24 mouse cellular contexts compared by ENCODE assay signal in genomic region chr15:103370462-103370861, GRCm38 (mm10). TPM values are rescaled to one million over a fixed set of nuclear protein-coding genes. Genes with fewer than 3 reads are reported as not detected.
DNase-seq lines count a peak whose midpoint lies in the region; ATAC-seq and TF ChIP-seq lines count a peak whose summit lies in the region.
"Had no signal": no experiment of that assay in that cellular context is flagged by ENCODE, and none has a peak within 500 bp of the region (broad histone marks: within the 10 kb centered on the region; RNA-seq: fewer than 3 reads in every experiment).

No protein-coding gene starts in this region.

- peak; percentile 70 for ATAC-seq in monocyte, adult 5-6 weeks (replicated peaks; ENCODE audit: insufficient number of reproducible peaks, low FRiP score, low TSS enrichment, poor library complexity, severe bottlenecking)
- ATAC-seq: CD4-positive, CD25-positive, alpha-beta regulatory T cell, adult 4 months; intestine, embryonic 16.5 days had no signal

- peaks cover 7 to 29% of the 10 kb centered on the region in 2 experiments for H3K4me1 ChIP-seq in CH12.LX (ENCODE audit: control insufficient read depth in 1 of 2, insufficient read depth in 2 of 2)
- H3K4me1 ChIP-seq in embryonic fibroblast, embryonic 13.5 days (ENCODE audit: control insufficient read depth, insufficient read depth, low read length): peaks cover 36% of the 10 kb centered on the region
- H3K4me1 ChIP-seq in cerebellum, adult 2 months (ENCODE audit: control insufficient read depth, insufficient read depth, low read length): no peaks in the 10 kb centered on the region

- intact Hi-C loops in heart, postnatal 10 days (cut with DNase I): no loop called here
- intact Hi-C loops in left cerebral cortex, postnatal 4 days (cut with DNase I): no loop called here

- dilution Hi-C loops in CH12.LX (cut with MboI; ENCODE audit: extremely low pct_ligation_motif_present, extremely low pct_unique_long_range_greater_than_20kb, low sequenced_read_pairs): no loop called here

- no peak for TF ChIP-seq CTCF in CH12.LX (conservative IDR thresholded peaks at IDR 0.05 in 1 of 2, IDR thresholded peaks at IDR 0.05 in 1 of 2; ENCODE audit: low read depth in 2 of 2, low read length in 2 of 2)
- no peak for TF ChIP-seq CTCF in embryonic fibroblast, embryonic 13.5 days (IDR thresholded peaks at IDR 0.05; ENCODE audit: borderline replicate concordance, insufficient read depth, low read length)
- no peak for TF ChIP-seq CTCF in cerebellum, adult 2 months (IDR thresholded peaks at IDR 0.05; ENCODE audit: borderline replicate concordance, insufficient read depth, low read depth, low read length)

- H3K36me3 ChIP-seq in CH12.LX (replicated peaks in 1 of 2; ENCODE audit: control insufficient read depth in 1 of 2, insufficient read depth in 1 of 2, low read length in 1 of 2): no peaks in the 10 kb centered on the region
- H3K36me3 ChIP-seq: embryonic facial prominence, embryonic 12.5 days; heart, embryonic 15.5 days; hindbrain, embryonic 15.5 days; kidney, embryonic 15.5 days; liver, embryonic 13.5 days; midbrain, embryonic 12.5 days; stomach, embryonic 15.5 days had no signal

- H3K4me3 ChIP-seq in CH12.LX (replicated peaks in 1 of 3; ENCODE audit: low read depth in 2 of 3, low read length in 2 of 3, poor library complexity in 1 of 3): no peak overlapping the region
- no peak overlapping the region for H3K4me3 ChIP-seq in embryonic fibroblast, embryonic 13.5 days (ENCODE audit: insufficient read depth, low read length)
- H3K4me3 ChIP-seq in cerebellum, adult 2 months (replicated peaks; ENCODE audit: insufficient read depth, low read depth, low read length): no peak overlapping the region
- H3K4me3 ChIP-seq: embryonic facial prominence, embryonic 12.5 days; heart, embryonic 15.5 days; hindbrain, embryonic 15.5 days; kidney, embryonic 15.5 days; liver, embryonic 13.5 days; midbrain, embryonic 12.5 days; stomach, embryonic 15.5 days had no signal

- no peak overlapping the region for H3K27ac ChIP-seq in CH12.LX (ENCODE audit: insufficient read depth, low read depth)
- H3K27ac ChIP-seq in embryonic fibroblast, embryonic 13.5 days (ENCODE audit: insufficient read depth, low read length): peak overlapping the region; percentile 71
- H3K27ac ChIP-seq in cerebellum, adult 2 months (ENCODE audit: insufficient read depth, low read length): no peak overlapping the region
- H3K27ac ChIP-seq: hindbrain, embryonic 15.5 days; kidney, embryonic 15.5 days; liver, embryonic 13.5 days; midbrain, embryonic 12.5 days had no signal

- no peak for TF ChIP-seq POLR2A in CH12.LX (IDR thresholded peaks at IDR 0.05; ENCODE audit: low read depth, low read length)
- TF ChIP-seq POLR2A in embryonic fibroblast, embryonic 13.5 days (IDR thresholded peaks at IDR 0.05; ENCODE audit: low read depth, low read length): 0 out of 2 replicates have a peak, but pooled peaks have one; percentile 8
- TF ChIP-seq POLR2A in cerebellum, adult 2 months (IDR thresholded peaks at IDR 0.05; ENCODE audit: borderline replicate concordance, insufficient read depth, low read length): no peak

- WGBS in cerebellum, adult 2 months: 83% methylated on average over 4 of the region's 4 CpGs

- H3K79me2 ChIP-seq in CH12.LX (replicated peaks; ENCODE audit: control insufficient read depth, extremely low read depth, insufficient read depth, poor library complexity, severe bottlenecking): no peaks in the 10 kb centered on the region

- no peaks in the 10 kb centered on the region for H3K27me3 ChIP-seq in CH12.LX (replicated peaks)
- peaks cover 5% of the 10 kb centered on the region for H3K27me3 ChIP-seq in cerebellum, adult 2 months (ENCODE audit: control insufficient read depth, insufficient read depth, low read length)
- H3K27me3 ChIP-seq: heart, embryonic 15.5 days; stomach, embryonic 15.5 days had no signal

- H3K4me2 ChIP-seq in CH12.LX (ENCODE audit: insufficient read depth, low read depth, poor library complexity, severe bottlenecking): peak overlapping the region; percentile 16; the same call in 1 of the 2 replicates
- H3K4me2 ChIP-seq: embryonic facial prominence, embryonic 12.5 days; heart, embryonic 15.5 days; hindbrain, embryonic 15.5 days; kidney, embryonic 15.5 days; liver, embryonic 13.5 days; midbrain, embryonic 12.5 days; stomach, embryonic 15.5 days had no signal

- in situ Hi-C loops in CH12.LX (cut with MboI; ENCODE audit: low pct_ligation_motif_present, low pct_unique_long_range_greater_than_20kb, low sequenced_read_pairs): no loop called here

- 0 out of 2 replicates have a peak, but pooled peaks have one; percentile 35 for TF ChIP-seq EP300 in CH12.LX (IDR thresholded peaks at IDR 0.05; ENCODE audit: low read length)

- no peaks in the 10 kb centered on the region for H3K9me3 ChIP-seq in CH12.LX (replicated peaks; ENCODE audit: low read length)
- H3K9me3 ChIP-seq: embryonic facial prominence, embryonic 12.5 days; heart, embryonic 15.5 days; hindbrain, embryonic 15.5 days; kidney, embryonic 15.5 days; liver, embryonic 13.5 days; midbrain, embryonic 12.5 days; stomach, embryonic 15.5 days had no signal

- no peak overlapping the region for H3K9ac ChIP-seq in CH12.LX (ENCODE audit: insufficient read depth, low read depth)
- H3K9ac ChIP-seq: embryonic facial prominence, embryonic 12.5 days; heart, embryonic 15.5 days; hindbrain, embryonic 15.5 days; kidney, embryonic 15.5 days; liver, embryonic 13.5 days; midbrain, embryonic 12.5 days; stomach, embryonic 15.5 days had no signal

- TF ChIP-seq RAD21 in CH12.LX (IDR thresholded peaks at IDR 0.05; ENCODE audit: low read depth, low read length): no peak

- DNase-seq in heart, postnatal 4 days: peak; percentile 3
- no peak for DNase-seq in heart, postnatal 10 days
- peak; percentile 46 for DNase-seq in CH12.LX (ENCODE audit: extremely low read depth)
- no peak for DNase-seq in cerebellum, adult 2 months
- DNase-seq in left cerebral cortex, postnatal 4 days: no peak
- DNase-seq: adrenal gland, adult 8-10 months; cerebellum, adult 11-12 months; gastrocnemius, postnatal 36 days; liver, embryonic 13.5 days; lung, postnatal 10 days; thymus, adult 2 months had no signal

TF ChIP-seq in CH12.LX, 34 proteins besides CTCF, POLR2A, EP300 and RAD21:
- TF ChIP-seq JUND (conservative IDR thresholded peaks at IDR 0.05; ENCODE audit: low read depth, low read length): 0 out of 2 replicates have a peak, but pooled peaks have one; percentile 16
- TF ChIP-seq IRF4 (IDR thresholded peaks at IDR 0.05; ENCODE audit: low read depth, low read length): 0 out of 2 replicates have a peak, but pooled peaks have one; percentile 46
- TF ChIP-seq ETS1 (conservative IDR thresholded peaks at IDR 0.05; ENCODE audit: low read depth, low read length): peak; percentile 51
- no peak for TF ChIP-seq MYC (IDR thresholded peaks at IDR 0.05; ENCODE audit: low read depth, low read length)

RNA-seq across cellular contexts. Expression of gene Itga5, which starts 3.9 kb away (rescaled TPM):
- total RNA-seq in heart, postnatal 4 days (2021): 100 to 1,000 TPM; 120 to 121 TPM
- total RNA-seq in heart, postnatal 10 days (2021): 100 to 1,000 TPM in 1 of 2 experiments, 10 to 100 TPM in 1; 89.4 to 101 TPM
- 0.17 and 0.21 TPM in 2 replicates for total RNA-seq in CH12.LX (2012; rRNA removed)
- total RNA-seq in CH12.LX (2014; rRNA removed): 0.07 and 0.28 TPM in 2 replicates
- 1.6 and 1.8 TPM in 2 replicates for polyA plus RNA-seq in CH12.LX (2012; ENCODE audit: insufficient read length, low read depth)
- polyA plus RNA-seq in embryonic fibroblast, embryonic 13.5 days (2011; ENCODE audit: insufficient read length, low read depth, missing spikeins): 161 and 346 TPM in 2 replicates
- total RNA-seq in monocyte, adult 5-6 weeks (2017): 3.1 to 26.6 TPM (median 11.4 TPM) in 3 replicates
- 1.6 TPM in 2 replicates for polyA plus RNA-seq in cerebellum, adult 2 months (2012; rRNA removed)
- 1 to 10 TPM; 7.4 to 7.6 TPM for total RNA-seq in left cerebral cortex, postnatal 4 days (2021)

RNA-seq across cellular contexts. Expression of gene Zfp385a, which starts 30.6 kb away (rescaled TPM):
- total RNA-seq in heart, postnatal 4 days (2021): 10 to 100 TPM; 21.9 to 22.0 TPM
- 10 to 100 TPM; 24.3 to 26.2 TPM for total RNA-seq in heart, postnatal 10 days (2021)
- total RNA-seq in CH12.LX (2012; rRNA removed) (2.7 and 3.1 TPM in 2 replicates), CH12.LX (2014; rRNA removed) (1.0 and 1.2 TPM in 2 replicates)
- polyA plus RNA-seq in CH12.LX (2012; ENCODE audit: insufficient read length, low read depth): 45.2 and 59.9 TPM in 2 replicates
- 25.0 and 27.6 TPM in 2 replicates for polyA plus RNA-seq in embryonic fibroblast, embryonic 13.5 days (2011; ENCODE audit: insufficient read length, low read depth, missing spikeins)
- 0.85 to 3.7 TPM (median 1.7 TPM) in 3 replicates for total RNA-seq in monocyte, adult 5-6 weeks (2017)
- 91.4 and 96.6 TPM in 2 replicates for polyA plus RNA-seq in cerebellum, adult 2 months (2012; rRNA removed)
- total RNA-seq in left cerebral cortex, postnatal 4 days (2021): 10 to 100 TPM; 47.8 to 52.7 TPM
- polyA plus RNA-seq: CD4-positive, CD25-positive, alpha-beta regulatory T cell, adult 4 months had no signal

RNA-seq across cellular contexts. Expression of gene Gtsf1, which starts 59.8 kb away (rescaled TPM):
- 1 to 10 TPM; 1.3 to 1.8 TPM for total RNA-seq in heart, postnatal 4 days (2021)
- total RNA-seq in heart, postnatal 10 days (2021): under 1 TPM; 0.52 to 0.53 TPM
- total RNA-seq in CH12.LX (2012; rRNA removed): 0.21 TPM in 1 of 2 replicates, not detected in the other
- not detected in 2 replicates for total RNA-seq in CH12.LX (2014; rRNA removed)
- not detected in 2 replicates for polyA plus RNA-seq in CH12.LX (2012; ENCODE audit: insufficient read length, low read depth)
- not detected in 2 replicates for polyA plus RNA-seq in embryonic fibroblast, embryonic 13.5 days (2011; ENCODE audit: insufficient read length, low read depth, missing spikeins)
- not detected in 3 replicates for total RNA-seq in monocyte, adult 5-6 weeks (2017)
- 0.16 TPM in 1 of 2 replicates, not detected in the other for polyA plus RNA-seq in cerebellum, adult 2 months (2012; rRNA removed)
- total RNA-seq in left cerebral cortex, postnatal 4 days (2021): not detected
- total RNA-seq: adrenal gland, adult 8-10 months; gastrocnemius, postnatal 36 days; layer of hippocampus, postnatal 14 days had no signal
- polyA plus RNA-seq: brain, embryonic 14.5 days; CD4-positive, CD25-positive, alpha-beta regulatory T cell, adult 4 months; embryonic facial prominence, embryonic 12.5 days; hindbrain, embryonic 15.5 days; intestine, embryonic 16.5 days; kidney, embryonic 15.5 days; liver, embryonic 13.5 days; midbrain, embryonic 12.5 days; spleen, adult 2 months; stomach, embryonic 15.5 days; thymus, adult 2 months had no signal

Comparison
In these comparisons a context has a peak if more than half of its experiments do, and no peak if none do; other contexts are left out.
1. DNase-seq: peak in heart, postnatal 4 days (single experiment) and CH12.LX (single experiment); none in heart, postnatal 10 days (0 of 2), cerebellum, adult 2 months (0 of 2) and left cerebral cortex, postnatal 4 days (single experiment).